Mouse (Mus musculus) limb, embryonic 10.5 days (tissue): ENCODE data around the gene Kpna4. TPM values are rescaled to one million over a fixed set of nuclear protein-coding genes. Genes with fewer than 3 reads are reported as not detected.

Experiments used
- DNase-seq: peaks from one replicate; pipeline ENCODE4 v3.0.0-alpha.2; 2017; ENCODE audit warnings: low spot score
- H3K27ac ChIP-seq: fragments of 300-500 bp; sonication (generic); 2 replicates; pipeline ENCODE4 v1.5.1; 2016; ENCODE audit warnings: mild to moderate bottlenecking
- H3K27me3 ChIP-seq: fragments of 300-500 bp; sonication (generic); 2 replicates; pipeline ENCODE4 v1.6.1; 2016; ENCODE audit warnings: low read depth, mild to moderate bottlenecking; ENCODE audit not compliant: poor library complexity, severe bottlenecking
- H3K36me3 ChIP-seq: fragments of 300-500 bp; sonication (generic); 2 replicates; pipeline ENCODE4 v1.6.1; 2016; ENCODE audit warnings: mild to moderate bottlenecking, moderate library complexity
- H3K4me1 ChIP-seq: fragments of 300-500 bp; sonication (generic); 2 replicates; pipeline ENCODE4 v1.6.1; 2016
- H3K4me3 ChIP-seq: fragments of 300-500 bp; sonication (generic); 2 replicates; pipeline ENCODE4 v1.5.1; 2016; ENCODE audit warnings: mild to moderate bottlenecking, moderate library complexity
- H3K9me3 ChIP-seq: fragments of 300-500 bp; sonication (generic); replicated peaks from 2 replicates; pipeline ENCODE4 v1.6.1; 2016; ENCODE audit warnings: mild to moderate bottlenecking
- WGBS: fragments of 180-500 bp; shearing (Covaris S2); methylation state at CpG from one replicate; pipeline ENCODE4 v1.1.7; 2016; 5-methylcytosine and 5-hydroxymethylcytosine counted together
- polyA plus RNA-seq: library from polyadenylated mRNA; unstranded; fragments of >200 nt; fragmentation: Nextera tagmentation; extraction: Ambion mirVana; gene quantifications from 2 replicates; pipeline ENCODE4 v1.2.1, GENCODE M21; 2016

The Kpna4 gene
- polyA plus RNA-seq, 1 experiment from 2014 or later = 34.6 TPM

DNA sequence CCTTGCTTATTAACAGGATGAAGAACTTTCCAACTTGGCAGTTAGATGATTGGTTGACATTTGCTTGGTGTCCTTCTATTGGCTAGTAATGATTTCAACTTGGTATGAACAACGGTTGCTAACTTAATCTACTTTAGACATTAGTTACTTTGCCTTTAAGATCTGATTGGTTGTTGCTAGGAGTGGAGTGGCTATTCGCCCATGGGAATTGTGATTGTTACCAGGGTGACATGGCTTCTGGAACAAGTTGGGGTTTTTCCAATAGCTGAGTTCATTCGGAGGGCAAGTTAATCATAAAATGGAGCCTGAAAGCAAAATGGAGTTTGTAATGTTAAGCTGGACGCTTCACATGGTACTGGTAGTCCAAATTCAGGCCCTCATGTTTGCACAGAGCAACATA, 13.9 kb upstream of the Kpna4 start:
- no peak for DNase-seq
- Histone ChIP-seq H3K27me3 (no peaks in the 10 kb centered on the region), H3K4me3 (no peak overlapping the region), H3K4me1 (no peaks in the 10 kb centered on the region), H3K36me3 (no peaks in the 10 kb centered on the region), H3K27ac (no peak overlapping the region), H3K9me3 (no peaks in the 10 kb centered on the region)
- WGBS = 88% methylated on average over 4 of the region's 4 CpGs

DNA sequence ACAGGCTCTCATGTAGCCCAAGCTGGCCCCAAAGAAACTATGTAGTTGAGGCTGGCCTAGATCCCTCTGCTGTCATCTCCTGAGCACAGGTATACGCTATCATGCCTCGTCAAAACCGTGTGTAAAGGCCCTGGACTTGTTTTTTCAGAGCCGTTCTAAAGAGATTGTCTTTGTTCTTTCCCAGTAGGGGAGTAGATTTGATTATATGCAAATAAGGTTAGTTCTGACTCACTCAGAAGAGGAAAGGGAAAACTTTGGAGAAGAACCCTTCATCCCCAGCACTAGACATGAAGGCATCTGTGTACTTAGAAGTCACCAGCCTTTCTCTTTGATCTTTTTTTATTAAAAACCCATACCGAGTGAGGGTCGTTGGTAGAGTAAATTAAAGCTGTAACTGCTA, 9.1 kb upstream of the Kpna4 start:
- DNase-seq = no peak
- Histone ChIP-seq H3K36me3 (no peaks in the 10 kb centered on the region), H3K27ac (no peak overlapping the region), H3K27me3 (no peaks in the 10 kb centered on the region), H3K4me1 (no peaks in the 10 kb centered on the region), H3K9me3 (no peaks in the 10 kb centered on the region), H3K4me3 (no peak overlapping the region)
- 80% methylated on average over 6 of the region's 6 CpGs for WGBS

DNA sequence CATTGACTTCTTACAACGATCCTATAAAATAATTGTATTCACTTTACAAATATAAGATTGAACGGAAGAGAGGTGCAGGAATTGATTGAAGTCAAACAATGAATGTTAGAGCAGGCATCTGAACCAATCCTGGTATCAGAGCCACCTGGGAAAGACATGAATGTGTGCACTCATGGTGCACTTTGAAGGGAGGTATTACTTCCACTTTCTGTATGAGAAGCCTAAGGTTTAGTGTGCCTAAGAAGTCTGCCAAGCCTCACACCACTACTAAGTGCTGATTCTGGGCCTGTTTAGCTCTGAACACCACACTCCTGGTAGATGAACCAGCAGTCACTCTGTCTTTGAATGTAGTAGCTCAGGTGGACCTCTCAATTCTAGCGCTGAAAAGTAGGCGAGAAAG, 4.1 kb upstream of the Kpna4 start:
- DNase-seq = no peak
- H3K4me1 ChIP-seq = no peaks in the 10 kb centered on the region
- no peaks in the 10 kb centered on the region for H3K36me3 ChIP-seq
- H3K27ac ChIP-seq = no peak overlapping the region
- H3K4me3 ChIP-seq = no peak overlapping the region
- H3K9me3 ChIP-seq = no peaks in the 10 kb centered on the region
- 86% methylated on average over 4 of the region's 4 CpGs for WGBS
- no peaks in the 10 kb centered on the region for H3K27me3 ChIP-seq

DNA sequence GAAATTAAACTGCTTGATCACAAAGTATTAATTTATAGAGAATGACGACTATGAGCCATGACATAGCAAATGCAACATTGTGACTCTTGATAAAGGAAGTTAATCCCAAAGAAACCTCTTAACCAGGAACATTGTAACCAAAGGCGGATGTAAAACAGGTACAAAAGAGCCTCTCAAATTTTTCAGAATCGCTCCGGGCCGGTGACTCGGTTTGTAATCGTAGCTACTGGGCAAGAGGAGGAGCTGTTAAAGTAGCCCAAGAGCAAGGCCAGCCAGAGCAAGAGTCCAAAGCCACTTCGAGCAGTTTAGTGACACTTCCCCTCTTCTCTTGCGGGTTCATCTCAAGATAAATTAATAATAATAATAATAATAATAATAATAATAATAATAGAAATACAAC, 780 bp upstream of the Kpna4 start:
- H3K9me3 ChIP-seq = no peaks in the 10 kb centered on the region
- WGBS = 10% methylated on average over 9 of the region's 9 CpGs
- peak overlapping the region; percentile 97; the same call in 1 of the 2 replicates for H3K27ac ChIP-seq
- H3K4me1 ChIP-seq = peaks cover 15% of the 10 kb centered on the region
- peak overlapping the region; percentile 99 for H3K4me3 ChIP-seq
- H3K27me3 ChIP-seq = no peaks in the 10 kb centered on the region
- DNase-seq = peak; percentile 33
- no peaks in the 10 kb centered on the region for H3K36me3 ChIP-seq

DNA sequence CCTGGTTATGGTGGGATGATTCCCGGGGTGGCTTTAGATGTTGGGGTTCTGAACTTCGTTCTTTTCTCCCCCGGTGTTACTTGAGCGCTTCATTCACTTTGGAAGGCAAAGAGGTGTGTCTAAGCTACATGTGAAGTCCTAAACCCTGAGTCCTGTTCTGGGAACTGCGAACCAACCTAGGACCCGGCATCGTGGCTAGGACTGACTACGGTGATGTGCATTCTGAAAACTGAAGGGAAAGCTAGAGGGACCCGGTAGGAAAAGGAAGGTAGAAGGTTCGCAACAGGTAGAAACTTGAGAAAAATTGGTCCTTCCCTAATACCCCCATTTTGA, 399 bp upstream of the Kpna4 start:
- Histone ChIP-seq H3K4me1 (peaks cover 15% of the 10 kb centered on the region), H3K36me3 (no peaks in the 10 kb centered on the region), H3K27me3 (no peaks in the 10 kb centered on the region), H3K4me3 (peak overlapping the region; percentile 99), H3K27ac (peak overlapping the region; percentile 97), H3K9me3 (no peaks in the 10 kb centered on the region)
- WGBS = under 1% methylated on average over 10 of the region's 10 CpGs
- no peak for DNase-seq

- Histone ChIP-seq H3K9me3 (no peaks in the 10 kb centered on the region), H3K27ac (peak overlapping the region; percentile 97), H3K36me3 (no peaks in the 10 kb centered on the region), H3K4me1 (peaks cover 15% of the 10 kb centered on the region), H3K27me3 (no peaks in the 10 kb centered on the region), H3K4me3 (peak overlapping the region; percentile 99)
- under 1% methylated on average over 35 of the region's 35 CpGs for WGBS
- peak; percentile 64 for DNase-seq
Observed at GRCm38 (mm10) chr3:69125891-69126508, 913 bp downstream of the Kpna4 start.

GRCm38 (mm10) chr3:69125461-69125860, 1.5 kb downstream of the Kpna4 start:
- Histone ChIP-seq H3K27me3 (no peaks in the 10 kb centered on the region), H3K27ac (no peak overlapping the region), H3K4me3 (peak overlapping the region; percentile 99), H3K9me3 (no peaks in the 10 kb centered on the region), H3K36me3 (peaks cover 3% of the 10 kb centered on the region; the same call in 1 of the 2 replicates), H3K4me1 (peaks cover 15% of the 10 kb centered on the region)
- DNase-seq = no peak
- WGBS = 32% methylated on average over 4 of the region's 4 CpGs

- H3K9me3 ChIP-seq = no peaks in the 10 kb centered on the region
- H3K4me3 ChIP-seq = no peak overlapping the region
- 83% methylated on average over 3 of the region's 3 CpGs for WGBS
- peaks cover 3% of the 10 kb centered on the region; the same call in 1 of the 2 replicates for H3K36me3 ChIP-seq
- H3K27me3 ChIP-seq = no peaks in the 10 kb centered on the region
- no peak for DNase-seq
- no peak overlapping the region for H3K27ac ChIP-seq
- H3K4me1 ChIP-seq = peaks cover 2% of the 10 kb centered on the region; the same call in 1 of the 2 replicates
Observed at GRCm38 (mm10) chr3:69118827-69119226, 8.1 kb downstream of the Kpna4 start.

DNA sequence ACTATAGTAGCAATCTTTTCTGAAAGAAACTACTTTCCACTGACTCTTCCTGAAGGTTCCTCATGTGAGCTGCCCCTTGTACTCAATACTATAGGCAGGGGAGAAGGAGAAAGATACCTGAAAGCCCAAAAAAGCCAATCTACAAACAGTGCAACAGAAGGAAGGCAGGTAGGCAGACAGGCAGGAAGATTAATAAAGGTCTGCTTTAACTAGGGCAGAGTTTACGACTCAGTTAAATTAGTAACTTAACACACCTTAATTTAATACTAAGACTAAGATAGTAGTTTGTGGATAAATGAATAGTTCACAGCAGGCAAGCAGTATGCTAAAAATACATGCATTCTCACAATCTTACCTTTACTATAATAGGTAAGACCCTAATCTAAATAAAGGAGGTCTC, 12.2 kb downstream of the Kpna4 start:
- Histone ChIP-seq H3K36me3 (peaks cover 3% of the 10 kb centered on the region; the same call in 1 of the 2 replicates), H3K4me1 (no peaks in the 10 kb centered on the region), H3K4me3 (no peak overlapping the region), H3K9me3 (no peaks in the 10 kb centered on the region), H3K27me3 (no peaks in the 10 kb centered on the region), H3K27ac (no peak overlapping the region)
- 86% methylated on average over 1 of the region's 1 CpGs for WGBS
- no peak for DNase-seq

DNA sequence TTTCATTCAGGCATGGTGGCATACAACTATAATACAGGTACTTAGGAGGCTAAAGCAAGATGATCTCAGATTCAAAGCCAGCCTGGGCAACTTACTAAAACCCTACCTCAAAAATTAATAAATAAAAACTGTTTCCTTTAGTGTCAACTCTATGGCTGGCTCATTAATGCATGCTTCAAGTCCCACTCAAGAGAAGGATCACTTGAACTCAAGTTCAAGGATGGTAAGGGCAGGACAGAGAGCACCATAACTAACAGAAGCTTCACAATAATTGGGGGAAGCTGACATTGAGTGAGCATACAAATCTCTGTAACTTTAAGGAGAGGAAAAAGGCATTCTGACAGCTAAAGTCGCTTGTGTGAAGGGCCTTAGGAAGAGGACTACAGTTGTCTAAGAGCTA, 13.0 kb downstream of the Kpna4 start:
- H3K4me1 ChIP-seq = no peaks in the 10 kb centered on the region
- H3K27me3 ChIP-seq = no peaks in the 10 kb centered on the region
- 83% methylated on average over 1 of the region's 1 CpGs for WGBS
- no peaks in the 10 kb centered on the region for H3K9me3 ChIP-seq
- H3K4me3 ChIP-seq = no peak overlapping the region
- H3K36me3 ChIP-seq = peaks cover 3% of the 10 kb centered on the region; the same call in 1 of the 2 replicates
- DNase-seq = no peak
- no peak overlapping the region for H3K27ac ChIP-seq

GRCm38 (mm10) chr3:69109079-69109478, 17.8 kb downstream of the Kpna4 start:
- no peaks in the 10 kb centered on the region for H3K9me3 ChIP-seq
- H3K27me3 ChIP-seq = no peaks in the 10 kb centered on the region
- no peak overlapping the region for H3K27ac ChIP-seq
- H3K4me3 ChIP-seq = no peak overlapping the region
- H3K4me1 ChIP-seq = no peaks in the 10 kb centered on the region
- DNase-seq = no peak
- 93% methylated on average over 1 of the region's 1 CpGs for WGBS
- peaks cover 3% of the 10 kb centered on the region; the same call in 1 of the 2 replicates for H3K36me3 ChIP-seq

DNA sequence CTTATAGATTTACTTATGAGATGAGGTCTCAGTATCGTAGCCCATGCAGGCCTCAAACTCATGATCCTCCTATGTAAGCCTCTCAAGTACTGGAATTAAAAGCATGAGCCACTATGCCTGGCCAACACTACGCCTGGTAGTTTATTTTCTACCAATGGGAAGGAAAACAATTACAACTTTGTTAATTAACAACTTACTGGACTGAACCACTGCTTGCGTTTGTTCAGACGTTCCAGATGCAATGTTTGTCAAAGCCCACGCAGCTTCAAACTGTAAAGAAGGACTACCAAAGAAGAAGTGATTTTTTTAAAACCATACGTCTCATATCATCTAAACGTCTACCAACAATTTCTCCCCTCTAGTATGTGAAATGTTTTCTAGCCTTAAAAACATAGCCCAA, 32.5 kb downstream of the Kpna4 start:
- no peaks in the 10 kb centered on the region for H3K27me3 ChIP-seq
- 96% methylated on average over 7 of the region's 7 CpGs for WGBS
- H3K9me3 ChIP-seq = no peaks in the 10 kb centered on the region
- peaks cover 88% of the 10 kb centered on the region for H3K36me3 ChIP-seq
- H3K4me1 ChIP-seq = no peaks in the 10 kb centered on the region
- DNase-seq = no peak
- no peak overlapping the region for H3K27ac ChIP-seq
- H3K4me3 ChIP-seq = no peak overlapping the region

DNA sequence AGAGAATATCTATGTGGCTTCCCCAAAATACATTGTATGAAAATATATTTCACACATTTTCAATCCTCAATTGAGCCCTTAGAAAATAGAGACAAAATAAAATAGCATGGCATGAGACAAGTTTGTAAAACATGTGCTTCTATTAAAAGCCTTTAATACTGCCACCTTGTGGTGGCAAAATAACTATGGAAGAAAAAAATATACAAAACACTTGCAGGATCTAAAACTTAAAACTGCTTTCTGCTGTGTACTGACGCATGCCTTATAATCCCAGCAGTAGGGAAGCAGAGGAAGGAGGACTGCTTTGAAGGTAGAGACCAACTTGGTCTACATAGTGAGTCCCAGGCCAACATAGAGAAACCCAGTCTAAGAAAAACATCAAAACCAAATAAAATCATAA, 62.9 kb downstream of the Kpna4 start:
- 56% methylated on average over 1 of the region's 1 CpGs for WGBS
- no peaks in the 10 kb centered on the region for H3K4me1 ChIP-seq
- H3K4me3 ChIP-seq = no peak overlapping the region
- DNase-seq = no peak
- no peak overlapping the region for H3K27ac ChIP-seq
- no peaks in the 10 kb centered on the region; the same call in 1 of the 2 replicates for H3K36me3 ChIP-seq
- H3K9me3 ChIP-seq = no peaks in the 10 kb centered on the region
- no peaks in the 10 kb centered on the region for H3K27me3 ChIP-seq

- DNase-seq = no peak
- no peak overlapping the region for H3K27ac ChIP-seq
- H3K9me3 ChIP-seq = no peaks in the 10 kb centered on the region
- no peaks in the 10 kb centered on the region for H3K4me1 ChIP-seq
- 93% methylated on average over 1 of the region's 1 CpGs for WGBS
- H3K4me3 ChIP-seq = no peak overlapping the region
- H3K36me3 ChIP-seq = no peaks in the 10 kb centered on the region
- no peaks in the 10 kb centered on the region for H3K27me3 ChIP-seq
Observed at GRCm38 (mm10) chr3:69062764-69063163, 64.1 kb downstream of the Kpna4 start.
